Comparison of ENCODE assay signal across 28 mouse cellular contexts in the genomic region with DNA sequence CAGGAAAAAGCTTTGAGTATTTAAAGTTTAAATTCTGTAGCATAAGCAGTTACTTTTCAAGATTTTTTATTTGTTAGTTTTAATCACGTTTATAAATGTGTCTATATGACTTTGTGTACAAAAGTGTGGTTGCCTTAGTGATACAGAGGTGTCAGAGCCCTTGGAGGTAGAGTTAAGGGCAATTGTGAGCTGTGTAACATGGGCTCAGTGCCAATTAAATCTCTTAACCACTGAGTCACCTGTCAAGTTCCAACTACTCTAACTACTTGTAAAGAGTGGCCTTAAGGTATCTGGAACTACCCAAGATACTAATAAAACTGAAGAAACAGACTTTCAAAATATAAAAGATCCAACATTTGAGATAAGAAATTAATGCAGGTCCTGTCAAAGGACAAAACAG.
"Had no signal": no experiment of that assay in that cellular context is flagged by ENCODE, and none has a peak within 500 bp of the region (broad histone marks: within the 10 kb centered on the region; RNA-seq: fewer than 3 reads in every experiment).

No protein-coding gene starts in this region.

- H3K27me3 ChIP-seq: embryonic facial prominence, embryonic 12.5 days; embryonic facial prominence, embryonic 13.5 days; embryonic facial prominence, embryonic 15.5 days; forebrain, embryonic 12.5 days; forebrain, embryonic 13.5 days; forebrain, embryonic 15.5 days had no signal

- H3K9ac ChIP-seq: embryonic facial prominence, embryonic 12.5 days; embryonic facial prominence, embryonic 13.5 days; embryonic facial prominence, embryonic 15.5 days; forebrain, embryonic 12.5 days; forebrain, embryonic 13.5 days; forebrain, embryonic 15.5 days; forebrain, postnatal 0 days had no signal

- H3K4me1 ChIP-seq: embryonic facial prominence, embryonic 10.5 days; embryonic facial prominence, embryonic 12.5 days; embryonic facial prominence, embryonic 13.5 days; embryonic facial prominence, embryonic 15.5 days; forebrain, embryonic 10.5 days; forebrain, embryonic 12.5 days; forebrain, embryonic 13.5 days; forebrain, embryonic 15.5 days had no signal

- H3K4me3 ChIP-seq: embryonic facial prominence, embryonic 10.5 days; embryonic facial prominence, embryonic 12.5 days; embryonic facial prominence, embryonic 13.5 days; embryonic facial prominence, embryonic 15.5 days; erythroblast, embryonic 14.5 days; forebrain, embryonic 10.5 days; forebrain, embryonic 12.5 days; forebrain, embryonic 13.5 days; forebrain, embryonic 15.5 days; gastrocnemius, adult 2 months had no signal

- H3K9me3 ChIP-seq: embryonic facial prominence, embryonic 10.5 days; embryonic facial prominence, embryonic 12.5 days; embryonic facial prominence, embryonic 13.5 days; embryonic facial prominence, embryonic 15.5 days; forebrain, embryonic 10.5 days; forebrain, embryonic 12.5 days; forebrain, embryonic 13.5 days; forebrain, embryonic 15.5 days had no signal

- ATAC-seq: forebrain, embryonic 13.5 days; forebrain, embryonic 14.5 days; forebrain, embryonic 15.5 days; forebrain, embryonic 16.5 days; forebrain, postnatal 0 days had no signal

- H3K4me2 ChIP-seq: embryonic facial prominence, embryonic 12.5 days; embryonic facial prominence, embryonic 13.5 days; embryonic facial prominence, embryonic 15.5 days; forebrain, embryonic 12.5 days; forebrain, embryonic 13.5 days; forebrain, embryonic 15.5 days had no signal

- DNase-seq: cerebellum, adult 2 months; cerebellum, adult 8-10 months; cerebellum, adult 9-10 months; cerebellum, adult 9-11 months; cerebellum, postnatal 10 days; cerebellum, postnatal 14 days; cerebellum, postnatal 25 days; cerebellum, postnatal 36 days; embryo, embryonic 11 days; forebrain, postnatal 0 days; gastrocnemius, adult 2 months; gastrocnemius, postnatal 10 days; gastrocnemius, postnatal 14 days; gastrocnemius, postnatal 25 days; gastrocnemius, postnatal 36 days; heart, adult 11 months; heart, adult 18-20 months had no signal

- H3K27ac ChIP-seq: embryonic facial prominence, embryonic 10.5 days; embryonic facial prominence, embryonic 12.5 days; embryonic facial prominence, embryonic 13.5 days; embryonic facial prominence, embryonic 15.5 days; forebrain, embryonic 10.5 days; forebrain, embryonic 12.5 days; forebrain, embryonic 13.5 days; forebrain, embryonic 15.5 days; gastrocnemius, adult 2 months had no signal
